Mouse (Mus musculus): ENCODE measurements around the gene Gm10803. TPM values are rescaled to one million over a fixed set of nuclear protein-coding genes. Genes with fewer than 3 reads are reported as not detected.
"Not testable (repeated sequence)": the region's sequence is repeated elsewhere in the genome, so short reads cannot be mapped to it uniquely, and the experiment has no call there.

The Gm10803 gene
- not detected in 2 replicates for polyA plus RNA-seq (2015; fragmentation: Nextera tagmentation; extraction: Ambion mirVana)

GRCm38 (mm10) chr2:93560268-93560667, at the start of gene Gm10803:
Gm10803 (plus strand) TSS chr2:93560568.
- 92% methylated on average over 2 of the region's 2 CpGs for WGBS
- H3K4me3 ChIP-seq (ENCODE audit: low read depth, low read length); H3K4me2 ChIP-seq (replicated peaks; ENCODE audit: low read depth, low read length); H3K9me3 ChIP-seq (ENCODE audit: low read length); H3K27ac ChIP-seq (ENCODE audit: low read length); H3K9ac ChIP-seq (replicated peaks; ENCODE audit: low read depth); H3K36me3 ChIP-seq (ENCODE audit: insufficient read depth, low read length); DNase-seq (ENCODE audit: low spot score); H3K27me3 ChIP-seq (replicated peaks; ENCODE audit: insufficient read depth, low read length); H3K4me1 ChIP-seq (ENCODE audit: insufficient read depth, low read depth, low read length); ATAC-seq: not testable (repeated sequence)

GRCm38 (mm10) chr2:93510839-93511238, 49.5 kb upstream of the Gm10803 start:
- TF ChIP-seq CTCF (IDR thresholded peaks at IDR 0.05) (no peak), EP300 (IDR thresholded peaks at IDR 0.05) (no peak)
- Histone ChIP-seq H3K4me3 (ENCODE audit: low read depth, low read length) (no peak overlapping the region), H3K4me2 (replicated peaks; ENCODE audit: low read depth, low read length) (no peak overlapping the region), H3K9me3 (ENCODE audit: low read length) (no peaks in the 10 kb centered on the region), H3K4me1 (ENCODE audit: insufficient read depth, low read depth, low read length) (no peaks in the 10 kb centered on the region), H3K27ac (ENCODE audit: low read length) (no peak overlapping the region), H3K27me3 (replicated peaks; ENCODE audit: insufficient read depth, low read length) (no peaks in the 10 kb centered on the region), H3K9ac (replicated peaks; ENCODE audit: low read depth) (no peak overlapping the region), H3K36me3 (ENCODE audit: insufficient read depth, low read length) (no peaks in the 10 kb centered on the region)
- ATAC-seq, result no peak
- whole genome bisulfite sequencing, result 94% methylated on average over 1 of the region's 1 CpGs
- DNase-seq (ENCODE audit: low spot score), result no peak

- no peak for ATAC-seq
- WGBS, result 49% methylated on average over 7 of the region's 7 CpGs
These were observed 48.2 kb upstream of the Gm10803 start for GRCm38 (mm10) chr2:93512130-93512529.

GRCm38 (mm10) chr2:93515246-93515645, 45.1 kb upstream of the Gm10803 start:
- no peak for TF ChIP-seq CTCF (IDR thresholded peaks at IDR 0.05)
- no peak for TF ChIP-seq EP300 (IDR thresholded peaks at IDR 0.05)
- Histone ChIP-seq H3K9me3 (ENCODE audit: low read length) (no peaks in the 10 kb centered on the region), H3K36me3 (ENCODE audit: insufficient read depth, low read length) (no peaks in the 10 kb centered on the region), H3K9ac (replicated peaks; ENCODE audit: low read depth) (no peak overlapping the region), H3K27me3 (replicated peaks; ENCODE audit: insufficient read depth, low read length) (no peaks in the 10 kb centered on the region), H3K27ac (ENCODE audit: low read length) (no peak overlapping the region), H3K4me1 (ENCODE audit: insufficient read depth, low read depth, low read length) (no peaks in the 10 kb centered on the region), H3K4me3 (ENCODE audit: low read depth, low read length) (no peak overlapping the region), H3K4me2 (replicated peaks; ENCODE audit: low read depth, low read length) (no peak overlapping the region)
- DNase-seq (ENCODE audit: low spot score) (no peak), ATAC-seq (no peak)
- 69% methylated on average over 4 of the region's 4 CpGs for WGBS

More at GRCm38 (mm10) chr2:93512130-93512529, 48.2 kb upstream of the Gm10803 start:
- Histone ChIP-seq H3K9ac (replicated peaks; ENCODE audit: low read depth) (no peak overlapping the region), H3K4me1 (ENCODE audit: insufficient read depth, low read depth, low read length) (no peaks in the 10 kb centered on the region), H3K9me3 (ENCODE audit: low read length) (no peaks in the 10 kb centered on the region), H3K4me3 (ENCODE audit: low read depth, low read length) (no peak overlapping the region), H3K27me3 (replicated peaks; ENCODE audit: insufficient read depth, low read length) (no peaks in the 10 kb centered on the region), H3K27ac (ENCODE audit: low read length) (no peak overlapping the region), H3K36me3 (ENCODE audit: insufficient read depth, low read length) (no peaks in the 10 kb centered on the region), H3K4me2 (replicated peaks; ENCODE audit: low read depth, low read length) (no peak overlapping the region)
- DNase-seq (ENCODE audit: low spot score), result no peak
- TF ChIP-seq EP300 (IDR thresholded peaks at IDR 0.05) (no peak), CTCF (IDR thresholded peaks at IDR 0.05) (no peak)

- H3K27ac ChIP-seq (ENCODE audit: low read length), result no peak overlapping the region
- H3K4me2 ChIP-seq (replicated peaks; ENCODE audit: low read depth, low read length), result no peak overlapping the region
- H3K4me1 ChIP-seq (ENCODE audit: insufficient read depth, low read depth, low read length), result no peaks in the 10 kb centered on the region
- H3K27me3 ChIP-seq (replicated peaks; ENCODE audit: insufficient read depth, low read length), result no peaks in the 10 kb centered on the region
- no peaks in the 10 kb centered on the region for H3K36me3 ChIP-seq (ENCODE audit: insufficient read depth, low read length)
- WGBS, result 53% methylated on average over 4 of the region's 4 CpGs
- H3K4me3 ChIP-seq (ENCODE audit: low read depth, low read length), result no peak overlapping the region
- H3K9me3 ChIP-seq (ENCODE audit: low read length), result no peaks in the 10 kb centered on the region
- no peak for DNase-seq (ENCODE audit: low spot score)
- H3K9ac ChIP-seq (replicated peaks; ENCODE audit: low read depth), result no peak overlapping the region
- TF ChIP-seq CTCF (IDR thresholded peaks at IDR 0.05), result no peak
- no peak for TF ChIP-seq EP300 (IDR thresholded peaks at IDR 0.05)
- no peak for ATAC-seq
These were observed 39.3 kb upstream of the Gm10803 start for GRCm38 (mm10) chr2:93521042-93521441.

- 70% methylated on average over 6 of the region's 6 CpGs for WGBS
These were observed 38.8 kb upstream of the Gm10803 start for GRCm38 (mm10) chr2:93521571-93521970.

GRCm38 (mm10) chr2:93522005-93522404, 38.4 kb upstream of the Gm10803 start:
- ATAC-seq (no peak), DNase-seq (ENCODE audit: low spot score) (no peak)
- Histone ChIP-seq H3K9me3 (ENCODE audit: low read length) (no peaks in the 10 kb centered on the region), H3K27me3 (replicated peaks; ENCODE audit: insufficient read depth, low read length) (no peaks in the 10 kb centered on the region), H3K27ac (ENCODE audit: low read length) (no peak overlapping the region), H3K4me3 (ENCODE audit: low read depth, low read length) (no peak overlapping the region), H3K4me2 (replicated peaks; ENCODE audit: low read depth, low read length) (no peak overlapping the region), H3K36me3 (ENCODE audit: insufficient read depth, low read length) (no peaks in the 10 kb centered on the region), H3K4me1 (ENCODE audit: insufficient read depth, low read depth, low read length) (no peaks in the 10 kb centered on the region), H3K9ac (replicated peaks; ENCODE audit: low read depth) (no peak overlapping the region)
- TF ChIP-seq EP300 (IDR thresholded peaks at IDR 0.05) (no peak), CTCF (IDR thresholded peaks at IDR 0.05) (no peak)
- WGBS, result 56% methylated on average over 16 of the region's 16 CpGs

More at GRCm38 (mm10) chr2:93521571-93521970, 38.8 kb upstream of the Gm10803 start:
- TF ChIP-seq EP300 (IDR thresholded peaks at IDR 0.05) (no peak), CTCF (IDR thresholded peaks at IDR 0.05) (no peak)
- no peaks in the 10 kb centered on the region for H3K36me3 ChIP-seq (ENCODE audit: insufficient read depth, low read length)
- no peaks in the 10 kb centered on the region for H3K4me1 ChIP-seq (ENCODE audit: insufficient read depth, low read depth, low read length)
- no peak for DNase-seq (ENCODE audit: low spot score)
- no peak overlapping the region for H3K4me2 ChIP-seq (replicated peaks; ENCODE audit: low read depth, low read length)
- no peak overlapping the region for H3K27ac ChIP-seq (ENCODE audit: low read length)
- H3K4me3 ChIP-seq (ENCODE audit: low read depth, low read length), result no peak overlapping the region
- no peaks in the 10 kb centered on the region for H3K27me3 ChIP-seq (replicated peaks; ENCODE audit: insufficient read depth, low read length)
- no peak for ATAC-seq
- no peak overlapping the region for H3K9ac ChIP-seq (replicated peaks; ENCODE audit: low read depth)
- no peaks in the 10 kb centered on the region for H3K9me3 ChIP-seq (ENCODE audit: low read length)

Data from lung, postnatal 0 days (tissue).